Mouse (Mus musculus) testis, adult 2 months (tissue): ENCODE measurements around the gene Tcam1. TPM values are rescaled to one million over a fixed set of nuclear protein-coding genes. Genes with fewer than 3 reads are reported as not detected.

Experiments
- H3K27ac ChIP-seq: fragments of 200-500 bp; 2 replicates; pipeline ENCODE4 v1.5.1; 2012; ENCODE audit warnings: low read depth, low read length; ENCODE audit not compliant: control insufficient read depth, insufficient read depth
- H3K27me3 ChIP-seq: fragments of 200-500 bp; 2 replicates; pipeline ENCODE4 v1.6.1; 2012; ENCODE audit warnings: mild to moderate bottlenecking, low read length, moderate library complexity; ENCODE audit not compliant: control insufficient read depth, insufficient read depth
- H3K36me3 ChIP-seq: fragments of 200-500 bp; 2 replicates; pipeline ENCODE4 v1.6.1; 2012; ENCODE audit warnings: mild to moderate bottlenecking, low read length; ENCODE audit not compliant: control insufficient read depth, insufficient read depth
- H3K4me1 ChIP-seq: fragments of 200-500 bp; 2 replicates; pipeline ENCODE4 v1.6.1; 2012; ENCODE audit warnings: low read length; ENCODE audit not compliant: control insufficient read depth, insufficient read depth
- H3K4me3 ChIP-seq: fragments of 200-500 bp; 2 replicates; pipeline ENCODE4 v1.5.1; 2012; ENCODE audit warnings: low read depth, mild to moderate bottlenecking, low read length, moderate library complexity, mixed read lengths; ENCODE audit not compliant: control insufficient read depth
- CTCF ChIP-seq: fragments of 200-500 bp; IDR thresholded peaks from 2 replicates; pipeline ENCODE4 v1.5.1; 2012; ENCODE audit warnings: low read depth, mild to moderate bottlenecking, inconsistent platforms, low read length, moderate library complexity; ENCODE audit not compliant: control insufficient read depth, insufficient read depth, insufficient replicate concordance
- POLR2A ChIP-seq: fragments of 200-500 bp; IDR thresholded peaks from 2 replicates; pipeline ENCODE4 v1.6.1; 2012; ENCODE audit warnings: low read depth, mild to moderate bottlenecking, inconsistent platforms, low read length, moderate library complexity; ENCODE audit not compliant: control insufficient read depth
- polyA plus RNA-seq: library from polyadenylated mRNA; depleted of rRNA; stranded (reverse); fragments of >200 nt; gene quantifications from 2 replicates; pipeline ENCODE4 v1.2.3, GENCODE M21; 2012

The Tcam1 gene
- polyA plus RNA-seq, 1 experiment = 97.5 TPM

DNA sequence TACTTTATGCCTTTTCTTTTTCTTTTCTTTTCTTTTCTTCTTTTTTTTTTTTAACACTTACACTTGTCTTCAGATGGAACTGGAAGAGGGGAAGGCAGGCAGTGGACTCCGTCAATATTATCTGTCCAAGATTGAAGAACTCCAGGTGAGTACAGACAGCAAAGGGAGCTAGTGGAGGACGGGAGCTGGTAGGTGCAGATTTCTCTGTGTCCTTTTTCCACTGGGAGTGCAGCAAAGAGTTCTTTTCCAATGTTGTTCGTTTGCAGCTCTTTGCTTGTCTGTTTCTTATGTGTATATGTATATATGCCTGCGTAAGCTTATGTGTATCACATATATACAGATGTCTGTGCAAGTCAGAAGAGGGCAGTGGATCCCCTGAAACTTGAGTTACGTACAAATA is 19.7 kb upstream of the Tcam1 start:
- Histone ChIP-seq H3K27me3 (no peaks in the 10 kb centered on the region), H3K27ac (no peak overlapping the region), H3K4me1 (peaks cover 3% of the 10 kb centered on the region), H3K4me3 (peak overlapping the region; percentile 22; the same call in 1 of the 2 replicates), H3K36me3 (no peaks in the 10 kb centered on the region)
- TF ChIP-seq CTCF (no peak), POLR2A (no peak)

DNA sequence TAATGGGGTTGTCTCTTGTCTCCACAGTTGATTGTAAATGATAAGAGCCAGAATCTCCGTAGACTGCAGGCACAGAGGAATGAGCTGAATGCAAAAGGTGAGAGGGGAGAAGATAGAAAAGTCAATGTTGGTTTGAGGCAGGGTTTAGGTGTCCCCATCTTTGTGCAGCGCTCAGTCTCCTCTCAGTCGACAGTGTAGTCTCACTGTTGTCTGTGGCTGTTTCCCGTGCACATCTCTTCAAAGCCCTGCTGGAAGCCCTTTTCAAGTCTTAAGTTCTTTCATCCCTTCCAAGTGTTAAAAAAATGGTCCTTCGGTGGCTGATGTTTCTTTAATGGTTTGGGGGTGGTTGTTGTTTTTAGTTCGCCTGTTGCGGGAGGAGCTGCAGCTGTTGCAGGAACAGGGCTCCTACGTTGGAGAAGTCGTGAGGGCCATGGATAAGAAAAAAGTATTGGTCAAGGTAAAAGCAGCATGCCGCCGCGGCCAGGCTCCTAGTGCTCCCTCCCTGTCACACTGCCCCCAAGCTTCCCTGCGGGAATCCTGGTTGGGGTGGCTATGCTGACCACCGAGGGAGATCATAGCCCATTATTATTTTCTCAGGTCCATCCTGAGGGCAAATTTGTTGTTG is 15.5 kb upstream of the Tcam1 start:
- no peak overlapping the region for H3K4me3 ChIP-seq
- no peaks in the 10 kb centered on the region for H3K27me3 ChIP-seq
- TF ChIP-seq POLR2A (no peak), CTCF (no peak)
- H3K4me1 ChIP-seq = peaks cover 3% of the 10 kb centered on the region; the same call in 1 of the 2 replicates
- H3K27ac ChIP-seq = no peak overlapping the region
- peaks cover 3% of the 10 kb centered on the region for H3K36me3 ChIP-seq

DNA sequence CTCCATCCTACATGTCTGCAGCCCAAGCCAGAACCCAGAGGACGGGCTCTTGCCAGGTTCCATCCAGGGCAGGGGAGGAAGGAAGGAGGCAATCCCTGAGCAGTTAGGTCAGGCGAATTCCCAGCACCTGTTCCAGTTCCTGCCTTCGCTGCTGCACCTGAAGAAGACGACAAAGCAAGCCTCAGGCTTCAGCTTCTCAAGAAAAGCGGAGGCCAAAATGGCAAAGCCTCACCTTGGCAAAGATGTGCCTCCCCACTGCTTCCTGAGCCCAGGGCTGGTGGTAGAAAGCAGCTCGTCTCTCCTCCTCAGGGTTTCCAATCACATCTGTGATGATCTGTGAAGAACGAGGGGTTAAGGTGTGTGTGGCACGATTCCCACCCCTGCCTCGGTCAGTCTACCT is 12.5 kb upstream of the Tcam1 start:
- TF ChIP-seq CTCF = no peak
- TF ChIP-seq POLR2A = no peak
- H3K27ac ChIP-seq = no peak overlapping the region
- peaks cover under 1% of the 10 kb centered on the region; the same call in 1 of the 2 replicates for H3K4me1 ChIP-seq
- no peak overlapping the region for H3K4me3 ChIP-seq
- H3K36me3 ChIP-seq = peaks cover 3% of the 10 kb centered on the region
- no peaks in the 10 kb centered on the region for H3K27me3 ChIP-seq

DNA sequence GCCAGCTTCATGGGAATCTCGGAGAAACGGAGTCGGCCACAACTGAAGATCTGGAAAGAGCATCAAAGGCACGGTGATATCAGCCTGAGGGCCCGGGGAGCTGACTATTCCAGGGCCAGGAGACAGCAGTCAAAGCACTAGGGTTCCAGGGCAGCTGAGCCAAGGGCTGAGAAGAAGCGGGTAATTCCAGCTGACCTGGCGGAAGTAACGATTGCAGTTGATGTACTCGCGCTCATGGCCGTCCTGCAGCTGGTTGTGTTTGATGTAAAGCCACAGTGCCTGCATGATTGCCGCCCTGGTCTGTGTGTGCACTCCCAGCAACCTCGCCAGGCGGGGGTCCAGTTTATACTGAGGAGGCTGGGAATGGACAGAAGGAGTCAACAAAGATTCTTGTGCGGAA is 11.5 kb upstream of the Tcam1 start:
- H3K36me3 ChIP-seq = peaks cover 3% of the 10 kb centered on the region
- H3K27ac ChIP-seq = no peak overlapping the region
- no peaks in the 10 kb centered on the region for H3K27me3 ChIP-seq
- H3K4me1 ChIP-seq = peaks cover 4% of the 10 kb centered on the region
- TF ChIP-seq POLR2A (no peak), CTCF (no peak)
- no peak overlapping the region for H3K4me3 ChIP-seq

DNA sequence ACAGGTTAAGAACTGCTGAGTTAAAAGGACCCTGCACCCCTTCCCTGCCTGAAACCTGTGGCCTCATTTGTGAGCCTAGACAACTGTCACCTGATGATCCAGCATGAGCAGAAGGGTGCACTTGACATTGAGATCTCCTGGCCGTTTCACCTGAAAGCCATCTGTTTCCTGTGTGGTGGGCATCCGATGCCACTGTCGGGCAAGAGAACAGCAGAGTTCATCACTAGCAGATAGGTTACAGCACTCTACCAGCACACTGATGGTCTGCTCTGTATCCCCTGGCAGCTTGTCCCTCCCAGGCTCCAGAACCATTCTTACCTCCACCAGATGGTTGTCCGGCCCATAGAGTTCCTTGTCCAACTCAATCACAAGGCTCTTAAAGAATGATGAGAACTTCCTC is 10.9 kb upstream of the Tcam1 start:
- Histone ChIP-seq H3K4me3 (no peak overlapping the region), H3K36me3 (peaks cover 3% of the 10 kb centered on the region), H3K27ac (no peak overlapping the region), H3K4me1 (peaks cover 7% of the 10 kb centered on the region), H3K27me3 (no peaks in the 10 kb centered on the region)
- no peak for TF ChIP-seq POLR2A

DNA sequence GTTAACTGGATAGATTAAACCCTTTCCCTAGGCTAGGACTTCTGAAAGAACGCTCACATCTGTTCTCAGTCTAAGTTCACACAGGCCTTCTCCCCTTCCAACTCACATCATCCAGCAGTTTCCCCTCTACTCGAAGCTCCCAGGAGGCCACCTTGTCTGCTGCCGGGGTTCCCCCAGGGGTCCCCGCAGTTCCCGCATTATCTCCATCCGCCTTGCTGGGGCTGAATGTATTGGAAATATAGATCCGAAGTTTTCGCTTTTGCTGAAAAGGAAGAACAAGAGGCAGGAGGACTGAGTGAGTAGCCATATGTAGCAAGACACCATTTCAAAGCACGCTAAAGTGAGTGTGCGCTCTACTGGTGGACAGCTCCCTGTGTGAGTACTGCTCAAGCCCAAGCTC is 10.0 kb upstream of the Tcam1 start:
- no peak for TF ChIP-seq POLR2A
- no peak for TF ChIP-seq CTCF
- peaks cover 3% of the 10 kb centered on the region for H3K36me3 ChIP-seq
- H3K27ac ChIP-seq = no peak overlapping the region
- H3K4me1 ChIP-seq = peaks cover 11% of the 10 kb centered on the region
- no peak overlapping the region for H3K4me3 ChIP-seq
- no peaks in the 10 kb centered on the region for H3K27me3 ChIP-seq

DNA sequence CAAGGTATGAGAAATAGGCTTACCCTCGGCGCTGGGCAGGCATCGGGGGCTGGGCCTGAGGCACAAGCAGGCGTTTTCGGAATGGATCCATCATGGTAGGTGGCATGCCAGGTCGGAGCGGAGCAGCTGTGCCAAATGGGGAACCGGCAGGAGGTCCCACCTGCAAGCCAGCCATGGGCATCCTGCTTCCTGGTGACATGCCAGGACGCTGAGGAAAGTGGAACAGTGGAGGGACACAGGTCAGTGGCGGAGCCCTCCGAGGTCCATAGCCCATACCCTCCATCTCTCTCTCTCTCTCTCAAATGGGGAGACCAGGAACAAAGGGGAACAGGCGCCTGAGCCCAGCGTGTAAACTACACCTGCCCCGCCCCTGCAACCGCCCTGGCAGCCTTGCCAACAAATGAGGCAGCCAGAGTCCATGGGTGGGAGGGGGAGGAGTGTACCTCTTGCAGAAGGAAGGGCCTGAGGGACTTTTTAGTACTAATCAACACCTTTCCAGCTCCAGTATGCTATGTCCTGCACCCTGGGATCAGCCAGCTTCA is 9.1 kb upstream of the Tcam1 start:
- peaks cover 3% of the 10 kb centered on the region for H3K36me3 ChIP-seq
- no peaks in the 10 kb centered on the region for H3K27me3 ChIP-seq
- H3K27ac ChIP-seq = peak overlapping the region; percentile 8
- no peak overlapping the region for H3K4me3 ChIP-seq
- H3K4me1 ChIP-seq = peaks cover 16% of the 10 kb centered on the region
- TF ChIP-seq POLR2A (no peak), CTCF (no peak)

DNA sequence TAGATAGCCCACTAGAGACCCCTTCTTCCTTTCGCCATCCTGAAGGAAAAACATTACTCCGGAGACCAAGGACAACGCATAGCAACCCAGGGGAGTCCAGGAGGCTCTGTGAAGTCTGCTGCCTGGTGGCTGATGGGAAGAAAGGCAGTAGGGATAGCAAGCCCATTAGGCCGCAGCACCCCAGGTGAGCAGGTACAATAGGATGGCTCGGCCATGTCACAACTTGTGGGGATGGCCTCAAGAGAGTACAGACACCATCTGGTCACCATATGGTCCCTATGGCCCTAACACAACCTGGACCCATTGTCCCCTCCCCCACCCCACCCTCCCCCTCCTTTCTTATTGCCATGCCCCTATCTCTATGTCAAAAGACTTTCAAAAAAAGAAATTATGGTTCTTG is 8.6 kb upstream of the Tcam1 start:
- H3K4me3 ChIP-seq = no peak overlapping the region
- peaks cover 16% of the 10 kb centered on the region for H3K4me1 ChIP-seq
- H3K27ac ChIP-seq = peak overlapping the region; percentile 8
- peaks cover 3% of the 10 kb centered on the region; the same call in 1 of the 2 replicates for H3K36me3 ChIP-seq
- TF ChIP-seq POLR2A = no peak
- H3K27me3 ChIP-seq = no peaks in the 10 kb centered on the region
